Mouse (Mus musculus) skeletal muscle tissue, adult 2 months (tissue): Measurements from ENCODE around the gene Osbpl7.

ENCODE experiments used
- DNase-seq: peaks from one replicate; pipeline ENCODE4 v3.0.0-alpha.2; 2012; ENCODE audit warnings: low read depth, low spot score

Osbpl7 gene

DNA sequence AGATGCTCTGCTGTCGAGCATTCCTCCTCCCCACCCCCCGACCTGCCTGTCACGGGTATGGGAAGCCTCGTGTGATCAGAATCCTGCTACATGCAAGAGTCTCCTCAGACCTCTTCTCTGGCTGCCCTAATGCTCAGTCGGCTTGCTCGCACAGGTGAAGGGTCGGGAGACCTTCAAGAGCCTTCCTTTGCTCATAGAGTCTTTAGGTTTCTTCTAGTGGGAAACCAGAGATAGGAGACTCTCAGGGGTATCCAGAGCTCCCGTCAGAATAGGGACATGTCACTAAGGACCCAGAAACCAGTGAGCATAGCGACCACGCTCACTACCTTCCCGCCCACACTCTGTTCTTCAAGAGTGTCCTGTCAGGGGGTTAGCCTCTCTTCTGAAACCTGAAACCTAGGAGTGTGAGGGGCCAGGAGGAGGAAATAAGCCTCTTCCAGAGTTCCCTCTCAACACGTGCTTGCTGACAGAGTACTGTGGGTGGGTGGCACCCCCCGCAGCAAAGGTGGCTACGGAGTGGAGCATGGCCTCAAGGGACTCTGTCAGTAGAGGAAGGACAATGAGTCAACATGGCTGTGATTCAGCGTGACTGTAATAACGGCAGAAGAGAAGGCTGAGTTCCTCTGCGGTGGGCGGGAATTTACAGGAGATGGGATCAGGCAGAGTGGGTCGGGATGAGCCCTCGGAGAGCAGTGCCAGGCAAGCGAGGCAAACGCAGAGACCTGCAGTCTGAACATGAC, 33.1 kb downstream of the Osbpl7 start:
- DNase-seq = no peak

DNA sequence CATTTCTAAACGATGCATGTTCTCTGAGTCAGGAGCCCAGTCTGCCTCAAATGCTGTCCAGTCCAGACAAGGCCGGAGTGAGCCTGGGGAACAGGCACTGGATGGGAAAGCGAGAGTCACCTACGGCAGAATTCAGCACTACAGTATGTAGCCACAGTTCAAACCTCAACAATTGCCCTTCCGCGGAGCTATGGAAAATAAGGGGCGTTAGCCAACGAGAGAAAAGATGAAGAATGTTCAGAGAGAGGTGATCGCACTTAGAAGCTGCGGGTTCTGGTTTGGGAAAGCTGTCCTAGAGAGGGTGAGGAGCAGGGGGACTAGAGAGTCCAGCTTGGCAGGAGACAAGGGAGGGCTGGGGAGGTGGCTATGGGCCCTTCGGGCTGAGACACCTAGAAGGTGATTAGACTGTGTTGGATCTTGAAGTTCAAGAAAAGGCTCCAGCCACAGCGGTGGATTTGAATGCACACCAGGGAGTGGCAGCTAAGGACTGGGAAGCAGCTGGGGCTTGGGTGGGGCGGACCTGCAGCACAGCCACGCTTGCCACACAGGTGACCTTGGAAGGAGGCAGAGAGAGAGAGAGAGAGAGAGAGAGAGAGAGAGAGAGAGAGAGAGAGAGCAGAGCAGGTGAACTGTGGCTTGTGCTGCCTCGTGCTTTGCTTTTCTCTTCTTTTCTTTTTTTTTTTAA, 34.5 kb downstream of the Osbpl7 start:
- no peak for DNase-seq

DNA sequence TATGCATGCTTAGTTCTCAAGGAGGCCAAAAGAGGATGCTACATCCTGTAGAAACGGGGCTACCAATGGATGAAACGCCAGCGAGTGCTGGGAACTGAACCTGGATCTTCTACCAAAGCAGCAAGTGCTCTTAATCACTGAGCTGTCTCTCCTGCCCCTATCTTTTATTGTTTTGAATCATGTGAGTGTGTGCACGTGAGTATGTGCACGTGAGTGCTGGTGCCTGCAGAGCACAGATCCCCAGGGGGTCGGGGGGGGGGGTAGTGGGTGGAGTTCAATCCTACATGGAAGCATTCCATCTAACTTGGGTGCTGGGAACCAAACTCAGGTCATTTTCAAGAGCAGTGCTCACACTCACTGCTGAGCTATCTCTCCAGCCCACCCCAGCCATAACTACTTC, 35.9 kb downstream of the Osbpl7 start:
- DNase-seq = no peak

DNA sequence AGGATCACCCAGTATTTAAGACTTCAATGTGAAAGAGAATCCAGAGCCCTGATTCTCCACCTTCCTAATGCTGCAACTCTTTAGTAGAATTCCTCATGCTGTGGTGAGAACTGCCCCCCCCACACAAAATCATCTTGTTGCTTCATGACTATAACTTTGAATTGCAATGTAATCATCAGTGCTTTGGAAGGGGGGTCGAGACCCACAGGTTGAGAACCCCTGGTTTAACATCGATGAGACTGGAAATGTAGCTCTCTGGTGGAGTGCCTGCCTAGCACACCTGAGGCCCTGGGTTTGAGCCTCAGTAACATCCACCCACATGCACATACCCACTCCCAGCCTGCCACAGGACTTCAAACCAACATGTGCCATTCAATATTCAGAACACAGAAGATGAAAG, 44.2 kb downstream of the Osbpl7 start:
- no peak for DNase-seq

DNA sequence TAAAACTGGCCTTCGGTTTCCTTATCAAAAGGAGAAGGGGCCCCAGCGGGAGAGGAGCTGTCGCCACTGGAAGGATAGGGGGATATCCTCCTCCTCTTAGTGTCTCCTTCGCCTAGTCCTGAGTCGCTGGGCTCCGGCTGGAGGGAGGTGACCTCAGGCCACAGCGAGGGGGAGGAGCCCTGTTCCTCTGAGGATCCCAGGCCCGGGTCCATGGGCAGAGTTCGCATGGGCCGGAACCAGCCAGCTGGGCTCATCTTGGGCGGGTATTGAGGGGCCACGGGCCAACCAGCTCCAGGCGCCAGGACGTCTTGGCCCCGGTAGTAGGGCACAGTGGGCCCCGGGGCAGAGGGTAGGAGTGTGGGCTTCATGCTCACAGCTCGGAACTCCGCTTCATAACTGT, 48.4 kb downstream of the Osbpl7 start:
- peak; percentile 24 for DNase-seq

DNA sequence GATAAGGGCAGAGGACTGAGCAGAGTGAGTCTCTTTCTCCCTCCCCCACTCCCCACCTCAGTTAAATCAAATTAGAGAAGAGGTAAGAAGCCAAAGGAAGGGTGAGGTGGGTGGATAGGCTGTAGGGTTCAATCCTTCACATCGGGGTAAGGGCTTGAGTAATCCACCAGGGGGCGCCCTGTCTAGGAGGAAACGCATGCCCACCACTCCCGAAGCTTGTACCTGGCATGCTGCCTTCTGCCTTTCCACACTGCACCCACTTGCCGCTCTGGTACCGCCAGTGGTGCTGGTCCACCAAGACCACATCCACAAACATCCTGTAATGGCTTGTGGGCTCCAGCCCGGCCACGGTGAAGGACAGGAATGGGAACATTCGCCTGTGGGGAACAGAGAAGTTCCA, 51.3 kb downstream of the Osbpl7 start:
- peak; percentile 43 for DNase-seq

DNA sequence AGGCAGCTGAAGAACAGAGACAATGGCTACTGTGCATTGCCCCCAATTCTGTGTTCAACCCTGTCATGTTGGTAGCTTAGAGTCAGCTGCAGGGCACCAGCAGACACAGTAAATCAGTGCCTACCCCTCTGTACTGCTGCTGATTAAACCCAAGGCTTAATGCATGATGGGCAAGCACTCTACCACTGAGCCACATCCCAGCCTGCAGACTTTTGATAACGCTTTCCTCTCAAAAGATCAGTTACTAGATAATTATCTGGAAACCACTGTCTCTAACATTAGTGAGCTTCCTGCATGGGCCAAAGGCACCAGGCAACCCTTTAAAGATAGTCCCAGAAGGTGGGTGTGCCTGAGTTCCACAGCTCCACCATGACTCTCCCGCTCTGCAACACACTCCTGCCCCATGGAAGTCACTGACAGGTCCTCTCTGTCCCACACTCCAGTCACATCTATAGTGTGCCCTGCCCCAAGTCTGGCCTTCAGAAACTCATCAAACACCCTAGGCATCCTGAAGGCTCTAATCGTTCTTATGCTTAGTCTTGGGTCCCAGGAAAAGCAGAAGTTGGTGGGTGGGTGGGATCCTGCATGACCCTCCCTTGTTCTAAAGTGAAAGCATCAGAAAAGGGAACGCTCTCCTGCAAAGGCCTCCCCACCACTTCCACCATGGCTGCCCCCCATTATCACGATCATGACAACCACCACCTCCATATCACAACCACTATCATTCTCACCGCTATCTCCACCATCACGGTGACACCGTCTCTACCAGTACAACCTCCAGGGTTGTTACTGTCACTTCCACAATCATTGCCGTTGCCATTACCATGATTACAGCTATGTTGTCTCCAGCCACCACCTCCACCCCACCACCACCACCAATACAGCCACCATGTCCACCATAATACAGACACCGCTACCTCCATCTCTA, 53.0 kb downstream of the Osbpl7 start:
- no peak for DNase-seq

DNA sequence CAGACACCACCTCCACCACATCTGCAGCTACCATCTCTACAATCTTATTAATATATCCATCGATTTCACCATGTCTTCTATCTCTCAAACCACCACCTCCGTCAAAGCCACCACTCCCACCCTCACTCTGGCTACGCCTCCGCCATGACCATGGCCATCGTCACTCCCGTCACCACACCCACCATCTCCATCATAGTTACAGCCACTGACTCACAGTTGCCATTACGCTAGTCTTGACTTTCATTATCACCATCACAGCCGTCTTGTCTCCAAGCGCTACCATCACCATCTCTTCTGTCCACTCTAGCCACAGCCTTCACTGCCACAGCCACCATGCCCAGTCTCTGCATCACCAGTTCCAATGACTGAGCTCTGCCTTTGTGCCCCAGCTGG, 53.7 kb downstream of the Osbpl7 start:
- no peak for DNase-seq

DNA sequence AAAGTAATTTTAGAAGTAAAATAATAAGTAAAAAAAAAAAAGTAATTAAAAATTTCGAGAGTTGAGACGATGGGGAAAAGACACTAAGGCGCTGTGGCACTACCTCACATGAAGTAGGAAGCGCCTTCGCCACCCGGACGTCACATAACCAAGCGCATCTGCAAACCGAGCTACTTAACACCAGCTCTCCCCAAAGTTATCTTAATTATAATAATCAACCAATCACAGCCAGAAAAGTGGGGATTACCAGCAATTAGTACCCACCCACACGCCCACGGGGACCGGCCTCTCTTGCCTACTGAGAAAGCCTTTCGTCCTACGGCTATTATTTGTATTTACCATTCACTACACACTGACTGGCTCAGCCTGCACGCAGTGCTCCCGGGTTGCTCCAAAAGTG, 58.5 kb downstream of the Osbpl7 start:
- DNase-seq = no peak

DNA sequence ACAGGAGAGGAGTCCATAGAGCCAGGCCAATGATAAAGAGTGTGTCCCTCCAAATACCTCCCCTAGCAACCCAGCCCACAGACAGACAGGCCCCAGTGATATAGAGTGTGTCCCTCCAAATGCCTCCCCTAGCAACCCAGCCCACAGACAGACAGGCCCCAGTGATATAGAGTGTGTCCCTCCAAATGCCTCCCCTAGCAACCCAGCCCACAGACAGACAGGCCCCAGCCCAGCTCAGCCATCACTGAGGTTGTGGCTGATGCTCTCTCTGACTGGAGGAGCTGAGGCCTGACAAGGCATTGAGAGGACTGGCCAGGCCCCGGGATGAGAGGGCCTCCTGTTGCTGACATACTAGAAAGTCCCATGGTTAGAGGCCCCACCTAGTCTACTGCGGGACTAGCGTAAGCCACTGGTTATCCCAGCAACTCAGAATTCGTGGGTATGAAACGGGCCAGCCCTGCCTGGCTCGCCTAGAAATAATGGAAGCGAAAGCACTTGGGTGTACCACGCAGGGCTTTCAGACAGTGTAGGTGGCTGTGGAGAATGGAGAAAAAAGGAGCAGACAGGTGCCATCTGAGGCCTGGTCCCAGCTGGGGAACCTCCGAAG, 62.2 kb downstream of the Osbpl7 start:
- no peak for DNase-seq

DNA sequence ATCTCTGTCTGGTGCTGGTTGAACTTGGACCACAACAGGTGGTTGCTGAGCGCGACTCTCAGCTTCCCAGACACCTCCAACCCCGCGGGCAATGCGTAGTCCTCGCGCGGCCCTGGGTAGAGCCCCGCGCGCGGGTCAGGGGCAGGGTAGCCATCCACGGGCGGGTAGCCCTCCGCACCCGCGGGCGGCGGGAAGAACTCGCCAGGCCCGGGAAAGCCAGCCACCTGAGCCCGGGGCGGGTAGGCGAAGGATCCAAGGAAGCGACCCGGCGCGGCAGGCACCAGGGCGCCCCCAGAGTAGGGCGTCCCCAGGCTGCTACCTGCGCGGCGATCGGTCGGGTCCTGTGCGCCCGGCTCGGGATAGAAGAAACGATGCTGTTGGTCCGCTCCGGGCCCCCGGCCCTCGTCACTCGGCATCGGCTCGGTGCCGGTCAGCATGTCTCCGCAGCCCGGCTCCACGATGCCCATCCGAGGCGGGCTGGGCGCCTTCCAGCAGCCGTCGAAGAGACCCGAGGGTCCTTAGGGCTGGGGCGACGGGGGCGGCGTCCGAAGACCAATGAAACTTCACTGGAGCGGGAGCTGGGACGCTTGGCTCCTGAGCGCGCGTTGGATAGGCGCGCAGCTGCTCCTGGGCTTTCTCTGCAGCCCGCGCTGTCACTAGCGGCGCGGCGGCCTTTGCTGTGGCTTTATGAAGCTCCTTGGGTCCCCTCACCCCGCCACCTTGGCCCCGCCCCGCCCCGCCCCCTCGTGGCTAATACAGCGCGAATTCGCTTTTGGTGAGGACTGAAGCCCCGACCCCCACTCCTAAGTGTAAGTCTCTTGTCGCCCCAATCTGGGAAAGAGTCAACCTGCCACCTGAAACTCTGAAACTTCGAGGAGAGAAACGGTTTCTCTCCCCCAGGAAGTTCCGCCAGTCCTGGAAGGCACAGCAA, 64.5 kb downstream of the Osbpl7 start, which contains the start of gene Tbx21:
Tbx21 (minus strand) TSS at position 661 of the 931 bp plus-strand sequence.
- DNase-seq = no peak

DNA sequence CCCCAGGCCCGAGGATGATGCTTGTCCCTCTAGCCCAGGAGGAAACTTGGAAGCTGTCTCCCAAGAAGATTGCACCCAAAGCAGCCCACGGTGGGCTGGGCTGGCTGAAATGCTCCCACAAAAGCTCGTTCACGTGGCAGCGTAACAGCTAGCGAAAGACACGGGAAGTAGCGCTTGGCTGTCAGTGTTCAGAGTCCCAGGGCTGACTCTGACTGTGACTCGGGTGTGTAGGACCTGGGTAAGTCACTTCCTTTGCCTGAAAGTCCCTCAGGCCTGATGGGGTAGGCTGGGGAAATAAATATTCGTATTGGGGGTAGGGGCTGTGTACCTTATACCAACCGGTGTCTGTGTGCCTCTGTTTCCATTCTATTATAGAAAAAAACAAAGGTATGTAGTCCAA, 65.4 kb downstream of the Osbpl7 start:
- DNase-seq = no peak
